Mouse (Mus musculus) liver, embryonic 14.5 days (tissue): ENCODE data around the gene Cnga1. TPM values are rescaled to one million over a fixed set of nuclear protein-coding genes. Genes with fewer than 3 reads are reported as not detected.
"Not testable (repeated sequence)": the region's sequence is repeated elsewhere in the genome, so short reads cannot be mapped to it uniquely, and the experiment has no call there.

ENCODE experiments used
- ATAC-seq: fragments of 200-750 bp; cut with Nextera tagmentation; 2 replicates; pipeline ENCODE4 v1.8.0; 2017; ENCODE audit warnings: moderate number of reproducible peaks, mild to moderate bottlenecking, moderate library complexity; ENCODE audit not compliant: insufficient read depth
- DNase-seq, 3 experiments: peaks; one replicate each; pipeline ENCODE4 v3.0.0-alpha.2; 2012 to 2013; ENCODE audit warnings: low read depth in 3 of 3, low spot score in 3 of 3
- H3K27ac ChIP-seq: fragments of 300-500 bp; sonication (generic); 2 replicates; pipeline ENCODE4 v1.5.1; 2014; ENCODE audit warnings: moderate library complexity, mild to moderate bottlenecking, control low read depth, inconsistent platforms
- H3K27me3 ChIP-seq: fragments of 300-500 bp; sonication (generic); 2 replicates; pipeline ENCODE4 v1.6.1; 2014; ENCODE audit warnings: mild to moderate bottlenecking, low read length, moderate library complexity; ENCODE audit not compliant: control insufficient read depth, insufficient read depth
- H3K36me3 ChIP-seq: fragments of 300-500 bp; sonication (generic); replicated peaks from 2 replicates; pipeline ENCODE4 v1.6.1; 2014; ENCODE audit warnings: low read depth; ENCODE audit not compliant: control insufficient read depth, insufficient read depth
- H3K4me1 ChIP-seq, 2 experiments: fragments of 200-500 bp in 1 of 2; fragments of 300-500 bp in 1 of 2; sonication (generic) in 1 of 2; replicated peaks; 2 replicates each; pipeline ENCODE4 v1.6.1; 2012 to 2014; ENCODE audit warnings: antibody characterized with exemption in 1 of 2, inconsistent platforms in 1 of 2, low read length in 1 of 2; ENCODE audit not compliant: control insufficient read depth in 2 of 2, insufficient read depth in 2 of 2
- H3K4me2 ChIP-seq: fragments of 300-500 bp; sonication (generic); 2 replicates; pipeline ENCODE4 v1.6.1; 2014; ENCODE audit warnings: low read depth, mild to moderate bottlenecking, control low read depth, moderate library complexity
- H3K4me3 ChIP-seq, 2 experiments: fragments of 200-500 bp in 1 of 2; fragments of 300-500 bp in 1 of 2; sonication (generic) in 1 of 2; 2 replicates each; pipeline ENCODE4 v1.5.1; 2012 to 2014; ENCODE audit warnings: low read depth in 2 of 2, low read length in 2 of 2, mild to moderate bottlenecking in 2 of 2, control low read depth in 1 of 2, inconsistent platforms in 1 of 2, moderate library complexity in 1 of 2; ENCODE audit not compliant: insufficient read depth in 1 of 2
- H3K9ac ChIP-seq: fragments of 300-500 bp; sonication (generic); replicated peaks from 2 replicates; pipeline ENCODE4 v1.6.1; 2014; ENCODE audit warnings: mild to moderate bottlenecking, control low read depth, moderate library complexity
- H3K9me3 ChIP-seq: fragments of 300-500 bp; sonication (generic); 2 replicates; pipeline ENCODE4 v1.6.1; 2016; ENCODE audit warnings: low read length, mixed read lengths; ENCODE audit not compliant: control insufficient read depth
- CTCF ChIP-seq: IDR thresholded peaks from 2 replicates; pipeline ENCODE4 v1.5.1; 2016; ENCODE audit warnings: antibody characterized with exemption, low read depth, control low read depth
- EP300 ChIP-seq: IDR thresholded peaks from 2 replicates; pipeline ENCODE4 v1.6.1; 2016; ENCODE audit warnings: antibody characterized with exemption, low read depth
- WGBS: fragments of 180-500 bp; shearing (Covaris S2); extraction: QIAGEN DNeasy Blood & Tissue Kit; methylation state at CpG from one replicate; pipeline ENCODE4 v1.1.7; 2014; ENCODE audit not compliant: insufficient replicate concordance; 5-methylcytosine and 5-hydroxymethylcytosine counted together
- polyA plus RNA-seq, 2 experiments: library from polyadenylated mRNA; depleted of rRNA in 1 of 2; stranded (reverse) in 1 of 2; unstranded in 1 of 2; fragments of >200 nt; fragmentation: Nextera tagmentation in 1 of 2; extraction: Ambion mirVana in 1 of 2; gene quantifications; 2 replicates each; pipeline versions ENCODE4 v1.2.1 to v1.2.3; 2012 to 2014

The Cnga1 gene
- polyA plus RNA-seq, 2 experiments: not detected

DNA sequence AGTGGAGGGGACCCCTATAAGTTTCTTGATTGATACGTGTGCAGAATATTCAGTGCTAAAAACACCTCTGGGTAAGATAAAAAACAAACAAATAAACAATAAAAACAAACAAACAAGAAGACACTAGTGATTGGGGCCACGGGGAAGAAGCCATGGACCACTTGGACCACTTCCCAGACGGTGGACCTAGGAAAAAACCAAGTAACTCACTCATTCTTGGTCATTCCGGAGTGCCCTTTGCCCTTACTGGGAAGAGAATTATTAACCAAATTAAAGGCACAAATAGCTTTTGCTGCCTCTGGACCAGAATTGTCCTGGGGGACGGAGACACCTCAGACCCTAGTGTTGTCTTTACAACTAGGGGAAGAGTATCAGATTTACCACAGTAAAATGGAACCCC is 78.5 kb downstream of the Cnga1 start:
- Histone ChIP-seq H3K9ac (no peak overlapping the region), H3K4me3 (no peak overlapping the region), H3K9me3 (no peaks in the 10 kb centered on the region), H3K36me3 (no peaks in the 10 kb centered on the region), H3K27ac (no peak overlapping the region), H3K4me2 (no peak overlapping the region), H3K4me1 (peaks cover 0 to 3% of the 10 kb centered on the region in 2 experiments; a peak in 2 of 4 replicates), H3K27me3 (no peaks in the 10 kb centered on the region)
- TF ChIP-seq CTCF (no peak), EP300 (no peak)
- DNase-seq: no peak
- 66% methylated on average over 5 of the region's 5 CpGs for WGBS
- no peak for ATAC-seq

- not testable (repeated sequence) for DNase-seq, H3K4me2 ChIP-seq, H3K4me3 ChIP-seq
These were observed 80.9 kb downstream of the Cnga1 start for GRCm38 (mm10) chr5:72563183-72563582.

GRCm38 (mm10) chr5:72560976-72561628 is 83.0 kb downstream of the Cnga1 start:
- WGBS: 27% methylated on average over 3 of the region's 3 CpGs
- Histone ChIP-seq H3K27me3 (no peaks in the 10 kb centered on the region), H3K4me2 (no peak overlapping the region), H3K27ac (no peak overlapping the region), H3K36me3 (no peaks in the 10 kb centered on the region; the same call in 1 of the 2 replicates), H3K4me1 (peaks cover 3 to 7% of the 10 kb centered on the region in 2 experiments; a peak in 2 of 4 replicates), H3K4me3 (no peak overlapping the region), H3K9ac (no peak overlapping the region), H3K9me3 (no peaks in the 10 kb centered on the region)
- TF ChIP-seq EP300 (no peak), CTCF (no peak)
- peak; percentile 25 to 30 (median 30) for DNase-seq
- ATAC-seq: no peak

More at GRCm38 (mm10) chr5:72563183-72563582, 80.9 kb downstream of the Cnga1 start:
- WGBS: 53% methylated on average over 2 of the region's 2 CpGs
- not testable (repeated sequence) for H3K36me3 ChIP-seq, H3K9me3 ChIP-seq, H3K4me1 ChIP-seq, H3K27me3 ChIP-seq, ATAC-seq, H3K27ac ChIP-seq, H3K9ac ChIP-seq

- Histone ChIP-seq H3K36me3 (peaks cover 5% of the 10 kb centered on the region), H3K9me3 (no peaks in the 10 kb centered on the region), H3K27me3 (no peaks in the 10 kb centered on the region), H3K4me1 (peaks cover 3 to 7% of the 10 kb centered on the region in 2 experiments; a peak in 2 of 4 replicates), H3K27ac (peak within 1 kb of the TSS; percentile 16), H3K9ac (peak within 1 kb of the TSS; percentile 86), H3K4me2 (peak within 1 kb of the TSS; percentile 90), H3K4me3 (peak within 1 kb of the TSS; percentile 72 to 87)
- WGBS: under 1% methylated on average over 41 of the region's 42 CpGs
- TF ChIP-seq EP300 (peak; percentile 34; the same call in 1 of the 2 replicates), CTCF (0 out of 2 replicates have a peak, but pooled peaks have one; percentile 2)
- peak; percentile 95 for ATAC-seq
- DNase-seq: peak; percentile 94 to 99 (median 95)
These were observed 84.5 kb downstream of the Cnga1 start, which contains the start of gene Nfxl1 for GRCm38 (mm10) chr5:72559544-72560049. Nfxl1 (minus strand) TSS chr5:72559684.

DNA sequence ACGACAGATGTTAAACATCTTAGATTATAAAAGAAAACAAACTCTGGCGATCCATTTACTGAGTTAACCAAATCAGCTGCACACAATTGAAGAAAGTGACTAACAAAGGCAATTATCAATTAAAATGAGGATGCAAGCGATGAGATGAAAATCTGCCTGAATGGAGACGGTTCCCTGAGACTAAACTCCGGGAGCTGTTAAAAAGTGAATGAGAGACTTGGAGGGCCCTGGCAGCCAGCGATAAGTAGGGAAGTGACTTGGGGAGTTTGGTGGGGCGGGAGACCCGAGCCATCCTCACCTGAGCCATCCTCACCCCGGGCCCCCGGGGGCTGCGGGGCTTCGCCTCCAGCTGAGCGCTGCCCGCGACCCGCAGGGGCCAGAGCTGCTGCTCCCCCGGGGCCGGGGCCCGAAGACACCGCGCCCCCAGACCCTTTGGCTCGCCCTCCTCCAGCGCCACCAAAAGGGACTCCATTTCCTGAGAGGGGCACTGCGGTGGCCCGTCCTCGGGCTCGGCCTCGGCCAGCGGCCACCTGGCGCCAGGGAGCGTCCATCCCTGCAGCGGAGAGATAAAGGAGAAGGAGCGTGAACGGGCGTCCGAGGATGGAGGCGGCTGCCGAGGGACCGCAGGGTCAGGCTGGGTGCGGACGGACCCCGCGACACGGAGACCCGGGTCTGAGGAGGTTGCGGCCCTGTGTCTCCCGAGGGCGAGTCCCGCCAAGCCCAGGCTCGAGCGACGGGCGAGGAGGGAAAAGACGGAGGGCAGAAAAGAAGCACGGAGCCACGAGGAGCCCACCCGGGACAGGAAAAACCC is 85.2 kb downstream of the Cnga1 start:
- Histone ChIP-seq H3K4me3 (peak overlapping the region; percentile 72 to 87), H3K9me3 (no peaks in the 10 kb centered on the region), H3K4me2 (peak overlapping the region; percentile 90), H3K27ac (peak overlapping the region; percentile 16), H3K27me3 (no peaks in the 10 kb centered on the region), H3K36me3 (peaks cover 8% of the 10 kb centered on the region), H3K4me1 (peaks cover 3 to 7% of the 10 kb centered on the region in 2 experiments; a peak in 2 of 4 replicates), H3K9ac (peak overlapping the region; percentile 86)
- no peak; the same call in 1 of the 2 replicates for TF ChIP-seq CTCF
- TF ChIP-seq EP300: no peak; the same call in 1 of the 2 replicates
- peak; percentile 31 to 45 (median 34) for DNase-seq
- peak; percentile 81 for ATAC-seq
- WGBS: 2% methylated on average over 54 of the region's 57 CpGs
